ENCODE assay signal across 10 mouse cellular contexts in genomic region chr1:47809508-47809907, GRCm38 (mm10).
DNase-seq lines count a peak whose midpoint lies in the region; ATAC-seq and TF ChIP-seq lines count a peak whose summit lies in the region.
"Had no signal": no experiment of that assay in that cellular context is flagged by ENCODE, and none has a peak within 500 bp of the region (broad histone marks: within the 10 kb centered on the region; RNA-seq: fewer than 3 reads in every experiment).

No protein-coding gene starts in this region.

- TF ChIP-seq CTCF in liver, embryonic 14.5 days (IDR thresholded peaks at IDR 0.05; ENCODE audit: low read depth): 0 out of 2 replicates have a peak, but pooled peaks have one; percentile 19

- no peaks in the 10 kb centered on the region for H3K27me3 ChIP-seq in forebrain, embryonic 14.5 days (replicated peaks; ENCODE audit: control insufficient read depth, insufficient read depth, low read length)
- no peaks in the 10 kb centered on the region for H3K27me3 ChIP-seq in forebrain, embryonic 12.5 days
- H3K27me3 ChIP-seq in liver, embryonic 14.5 days (ENCODE audit: control insufficient read depth, insufficient read depth, low read length): no peaks in the 10 kb centered on the region
- H3K27me3 ChIP-seq in liver, embryonic 11.5 days (replicated peaks; ENCODE audit: control insufficient read depth, insufficient read depth, low read length): no peaks in the 10 kb centered on the region
- no peaks in the 10 kb centered on the region for H3K27me3 ChIP-seq in heart, embryonic 12.5 days (replicated peaks)
- H3K27me3 ChIP-seq: midbrain, embryonic 12.5 days had no signal

- no peak for ATAC-seq in forebrain, embryonic 14.5 days
- ATAC-seq in forebrain, embryonic 12.5 days (ENCODE audit: low FRiP score): no peak
- no peak for ATAC-seq in liver, embryonic 14.5 days (ENCODE audit: insufficient read depth)
- ATAC-seq in liver, embryonic 11.5 days (replicated peaks; ENCODE audit: low FRiP score): no peak
- no peak for ATAC-seq in heart, embryonic 12.5 days (ENCODE audit: insufficient number of reproducible peaks, low FRiP score)

- H3K4me1 ChIP-seq in forebrain, embryonic 14.5 days (ENCODE audit: control insufficient read depth, insufficient read depth, low read length): no peaks in the 10 kb centered on the region
- no peaks in the 10 kb centered on the region for H3K4me1 ChIP-seq in forebrain, embryonic 12.5 days
- no peaks in the 10 kb centered on the region for H3K4me1 ChIP-seq in liver, embryonic 14.5 days (replicated peaks; ENCODE audit: control insufficient read depth in 2 of 2, insufficient read depth in 2 of 2, low read length in 1 of 2)
- no peaks in the 10 kb centered on the region for H3K4me1 ChIP-seq in liver, embryonic 11.5 days (replicated peaks; ENCODE audit: control insufficient read depth, insufficient read depth, low read length)
- no peaks in the 10 kb centered on the region for H3K4me1 ChIP-seq in heart, embryonic 12.5 days (replicated peaks)
- H3K4me1 ChIP-seq: midbrain, embryonic 12.5 days had no signal

- TF ChIP-seq EP300 in liver, embryonic 14.5 days (IDR thresholded peaks at IDR 0.05; ENCODE audit: low read depth): no peak

- H3K9me3 ChIP-seq in forebrain, embryonic 14.5 days (replicated peaks; ENCODE audit: control insufficient read depth, low read length): no peaks in the 10 kb centered on the region
- no peaks in the 10 kb centered on the region for H3K9me3 ChIP-seq in forebrain, embryonic 12.5 days
- H3K9me3 ChIP-seq in liver, embryonic 14.5 days (ENCODE audit: control insufficient read depth, low read length): no peaks in the 10 kb centered on the region
- no peaks in the 10 kb centered on the region for H3K9me3 ChIP-seq in liver, embryonic 11.5 days (ENCODE audit: control insufficient read depth, low read length)
- H3K9me3 ChIP-seq in heart, embryonic 12.5 days (replicated peaks): no peaks in the 10 kb centered on the region
- H3K9me3 ChIP-seq: midbrain, embryonic 12.5 days had no signal

- H3K4me2 ChIP-seq in forebrain, embryonic 14.5 days (ENCODE audit: low read length): no peak overlapping the region
- no peak overlapping the region for H3K4me2 ChIP-seq in forebrain, embryonic 12.5 days
- H3K4me2 ChIP-seq in liver, embryonic 14.5 days (ENCODE audit: low read depth): no peak overlapping the region
- H3K4me2 ChIP-seq in liver, embryonic 11.5 days: no peak overlapping the region
- H3K4me2 ChIP-seq in heart, embryonic 12.5 days: no peak overlapping the region
- H3K4me2 ChIP-seq: midbrain, embryonic 12.5 days had no signal

- intact Hi-C loops in left cerebral cortex, postnatal 25 days (cut with DNase I): no loop called here

- no peak overlapping the region for H3K4me3 ChIP-seq in forebrain, embryonic 14.5 days (ENCODE audit: low read depth, low read length)
- no peak overlapping the region for H3K4me3 ChIP-seq in forebrain, embryonic 12.5 days (replicated peaks)
- H3K4me3 ChIP-seq in liver, embryonic 14.5 days (ENCODE audit: insufficient read depth in 1 of 2, low read depth in 2 of 2, low read length in 2 of 2): no peak overlapping the region
- no peak overlapping the region for H3K4me3 ChIP-seq in liver, embryonic 11.5 days (ENCODE audit: low read depth, low read length)
- H3K4me3 ChIP-seq in heart, embryonic 12.5 days: no peak overlapping the region
- H3K4me3 ChIP-seq: erythroblast, embryonic 14.5 days; midbrain, embryonic 12.5 days had no signal

- H3K27ac ChIP-seq in forebrain, embryonic 14.5 days (ENCODE audit: low read depth, low read length): no peak overlapping the region
- no peak overlapping the region for H3K27ac ChIP-seq in forebrain, embryonic 12.5 days
- H3K27ac ChIP-seq in liver, embryonic 14.5 days: no peak overlapping the region
- H3K27ac ChIP-seq in liver, embryonic 11.5 days (ENCODE audit: low read depth, low read length): no peak overlapping the region
- no peak overlapping the region for H3K27ac ChIP-seq in heart, embryonic 12.5 days (ENCODE audit: poor library complexity, severe bottlenecking)
- H3K27ac ChIP-seq: midbrain, embryonic 12.5 days had no signal

- 37% methylated on average over 7 of the region's 7 CpGs for WGBS in forebrain, embryonic 14.5 days
- 32% methylated on average over 7 of the region's 7 CpGs for WGBS in forebrain, embryonic 12.5 days
- WGBS in liver, embryonic 14.5 days (ENCODE audit: insufficient replicate concordance): 25% methylated on average over 7 of the region's 7 CpGs
- 31% methylated on average over 7 of the region's 7 CpGs for WGBS in liver, embryonic 11.5 days
- WGBS in heart, embryonic 12.5 days: 31% methylated on average over 7 of the region's 7 CpGs

- DNase-seq in forebrain, embryonic 14.5 days (ENCODE audit: low spot score): peak; percentile 87
- no peak for DNase-seq in liver, embryonic 14.5 days (ENCODE audit: low read depth in 3 of 3, low spot score in 3 of 3)
- DNase-seq in liver, embryonic 11.5 days (ENCODE audit: low spot score): no peak
- DNase-seq in brain, adult 2 months (ENCODE audit: low read depth, low spot score): peak; percentile 70
- peak; percentile 34 to 55 for DNase-seq in left cerebral cortex, postnatal 25 days (ENCODE audit: low spot score in 2 of 2)
- no peak for DNase-seq in B cell, adult 2 months

- H3K9ac ChIP-seq in forebrain, embryonic 14.5 days (ENCODE audit: low read length): no peak overlapping the region
- no peak overlapping the region for H3K9ac ChIP-seq in forebrain, embryonic 12.5 days
- H3K9ac ChIP-seq in liver, embryonic 14.5 days (replicated peaks): no peak overlapping the region
- no peak overlapping the region for H3K9ac ChIP-seq in liver, embryonic 11.5 days (ENCODE audit: low read depth, low read length)
- H3K9ac ChIP-seq in heart, embryonic 12.5 days: no peak overlapping the region
- H3K9ac ChIP-seq: midbrain, embryonic 12.5 days had no signal

- no peaks in the 10 kb centered on the region for H3K36me3 ChIP-seq in forebrain, embryonic 14.5 days (ENCODE audit: control insufficient read depth, insufficient read depth, low read length)
- H3K36me3 ChIP-seq in forebrain, embryonic 12.5 days (replicated peaks): no peaks in the 10 kb centered on the region
- H3K36me3 ChIP-seq in liver, embryonic 14.5 days (replicated peaks; ENCODE audit: control insufficient read depth, insufficient read depth, low read depth): no peaks in the 10 kb centered on the region
- H3K36me3 ChIP-seq in liver, embryonic 11.5 days (ENCODE audit: control insufficient read depth, insufficient read depth, low read length): no peaks in the 10 kb centered on the region
- H3K36me3 ChIP-seq in heart, embryonic 12.5 days: no peaks in the 10 kb centered on the region
- H3K36me3 ChIP-seq: midbrain, embryonic 12.5 days had no signal

Comparison
In these comparisons a context has a peak if more than half of its experiments do, and no peak if none do; other contexts are left out.
1. DNase-seq: peak in forebrain, embryonic 14.5 days (single experiment), brain, adult 2 months (single experiment) and left cerebral cortex, postnatal 25 days (2 of 2); none in liver, embryonic 14.5 days (0 of 3), liver, embryonic 11.5 days (single experiment) and B cell, adult 2 months (0 of 2).